Mouse (Mus musculus): Measurements from ENCODE around the gene Wee2.

Wee2 gene

DNA sequence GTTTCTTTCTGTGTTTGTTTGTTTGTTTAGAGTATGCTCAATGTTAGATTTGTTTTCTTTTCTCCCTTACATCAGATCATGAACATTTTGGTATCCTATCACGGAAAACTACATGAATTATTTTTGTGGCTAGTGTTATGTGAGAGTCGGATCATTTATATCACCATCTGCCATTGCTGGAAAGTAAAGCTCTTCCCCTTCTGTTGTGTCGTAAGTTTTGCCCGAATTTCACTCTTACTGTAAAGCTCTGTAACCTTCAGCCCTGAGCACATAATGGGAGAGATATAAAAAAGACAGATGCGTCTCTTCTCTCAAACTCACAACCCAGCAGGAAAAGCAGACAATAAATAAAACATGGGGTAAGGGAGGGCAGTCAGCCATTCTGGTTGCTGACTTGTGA lies at the start of gene Wee2:
Gene Wee2, plus strand, starts transcription at position 153 of the 400 bp plus-strand sequence.
- no peak for DNase-seq (ENCODE audit: low spot score in 2 of 2)

DNA sequence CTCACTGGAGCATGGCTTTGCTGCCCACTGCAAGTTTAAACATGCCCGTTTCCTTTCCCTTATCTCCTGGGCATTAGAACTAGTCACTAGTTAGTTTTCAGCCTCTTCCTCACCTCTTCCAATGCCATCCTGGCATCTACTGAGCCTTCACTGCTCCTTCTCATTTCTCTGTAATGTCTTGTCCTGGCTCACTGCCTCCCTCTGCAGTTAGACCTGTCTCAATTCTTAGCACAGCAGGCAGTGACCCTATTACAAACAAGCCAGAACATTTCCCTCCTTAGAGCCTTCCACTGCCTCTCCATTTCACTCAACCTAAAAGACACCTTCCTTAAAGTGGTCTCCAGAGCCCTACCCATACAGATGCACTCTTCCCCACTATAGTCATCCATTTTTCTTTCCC lies 47.9 kb upstream of the Wee2 start:
- no peak for DNase-seq (ENCODE audit: low spot score in 2 of 2)

DNA sequence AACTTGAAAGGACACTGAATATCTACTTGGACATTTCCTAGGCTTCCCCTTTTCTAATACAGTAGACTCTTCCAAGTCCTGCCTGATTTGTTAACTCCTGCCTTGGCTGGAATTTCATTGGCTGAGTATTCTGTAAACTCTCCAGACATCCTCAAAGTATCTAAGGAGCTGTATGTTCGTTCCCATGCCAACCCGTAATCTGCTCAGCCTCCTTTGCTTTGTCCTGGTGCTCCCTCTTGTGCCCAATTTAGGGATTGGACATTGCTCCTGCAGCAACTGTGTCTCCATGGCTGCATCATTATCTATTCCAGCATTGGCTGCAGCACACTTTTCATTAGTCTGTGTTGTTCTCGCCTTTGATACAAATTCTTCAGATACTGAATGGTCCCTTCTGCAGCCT lies 45.7 kb upstream of the Wee2 start:
- DNase-seq (ENCODE audit: low spot score in 2 of 2): no peak

DNA sequence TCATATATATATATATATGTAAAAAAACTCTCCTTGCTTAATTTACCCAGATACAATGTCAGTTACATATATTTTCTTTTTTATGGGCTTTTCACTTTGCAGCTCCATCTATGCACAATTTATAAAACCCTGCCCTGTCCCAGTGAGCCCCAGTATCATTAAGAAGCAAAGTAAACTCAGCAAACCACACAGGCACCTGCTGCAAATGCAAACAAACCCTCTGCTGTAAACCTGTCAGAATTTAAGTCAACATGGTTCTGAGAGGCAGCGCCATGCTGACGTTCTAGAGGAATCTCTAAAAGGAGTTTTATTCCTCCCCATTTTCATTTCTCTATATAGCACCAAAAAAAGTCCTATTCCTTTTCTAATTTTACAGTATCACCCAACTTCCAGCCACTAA lies 36.9 kb upstream of the Wee2 start:
- no peak for DNase-seq (ENCODE audit: low spot score in 2 of 2)

DNA sequence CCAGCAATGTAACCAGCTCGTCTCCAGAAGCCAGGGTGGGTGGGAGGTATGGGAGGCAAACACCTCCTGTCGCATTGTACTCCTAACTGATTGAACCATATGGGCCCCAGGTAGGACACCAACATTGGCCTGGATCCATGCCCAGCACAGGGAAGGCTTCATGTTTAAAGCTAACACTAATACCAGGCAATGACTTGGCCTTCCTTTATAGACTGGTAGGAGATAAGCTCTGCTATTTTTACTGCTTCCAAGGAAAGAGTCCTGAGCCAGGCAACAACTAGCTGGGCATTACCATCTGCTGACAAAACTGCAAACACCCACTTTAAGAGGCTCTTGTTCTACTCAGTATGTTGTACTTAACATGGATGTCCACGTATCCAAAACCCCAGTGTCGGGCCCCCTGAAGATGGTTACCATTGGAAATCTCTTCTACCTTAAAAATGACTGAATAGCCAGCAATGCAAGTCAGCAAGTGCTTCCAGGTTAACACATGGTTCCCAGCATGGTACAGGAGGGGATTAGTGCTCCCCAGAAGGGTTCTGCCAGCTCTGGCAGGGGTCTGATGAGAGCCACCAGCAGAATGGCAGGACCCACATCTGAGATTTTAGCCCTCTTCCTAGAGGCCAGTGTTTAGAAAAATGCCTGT lies 35.1 kb upstream of the Wee2 start:
- DNase-seq (ENCODE audit: low spot score in 2 of 2): no peak

DNA sequence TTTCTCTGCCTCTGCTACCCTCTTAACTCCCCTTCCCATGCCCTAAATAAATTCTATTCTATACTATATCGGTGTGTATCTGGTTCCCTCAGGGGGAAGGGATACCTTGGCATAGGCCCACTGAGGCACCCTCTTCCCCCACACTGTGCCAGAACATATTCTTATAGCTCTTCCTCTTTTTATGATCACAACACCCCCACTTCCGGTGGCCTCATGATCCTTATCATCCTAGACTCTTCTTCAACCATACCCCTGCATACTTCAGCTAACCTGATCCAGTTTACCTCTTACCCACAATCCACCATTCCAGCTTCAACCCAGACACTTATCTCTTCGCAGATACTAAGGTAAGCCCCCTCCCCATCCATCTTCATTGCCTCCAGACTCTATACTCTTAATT lies 27.8 kb upstream of the Wee2 start:
- no peak for DNase-seq (ENCODE audit: low spot score in 2 of 2)

DNA sequence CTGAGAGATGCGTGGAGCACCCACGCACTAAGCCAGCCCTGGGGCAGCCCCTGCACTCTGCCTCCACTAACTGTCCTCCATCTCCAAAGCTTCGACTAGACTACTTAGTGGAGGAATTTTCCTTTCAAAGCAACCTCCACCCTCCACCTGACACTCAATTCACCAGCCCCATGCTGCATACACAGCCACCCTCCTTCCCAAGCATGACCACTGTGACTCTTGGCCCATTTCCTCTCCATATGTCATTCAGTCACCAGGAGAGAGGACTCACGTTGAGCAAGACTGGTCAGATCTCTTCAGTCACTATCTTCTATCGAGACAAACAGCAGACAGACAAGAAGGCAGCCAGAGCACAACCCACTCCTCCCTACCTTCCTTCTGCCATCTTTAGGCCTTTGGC lies 25.8 kb upstream of the Wee2 start:
- DNase-seq (ENCODE audit: low spot score in 2 of 2): no peak

DNA sequence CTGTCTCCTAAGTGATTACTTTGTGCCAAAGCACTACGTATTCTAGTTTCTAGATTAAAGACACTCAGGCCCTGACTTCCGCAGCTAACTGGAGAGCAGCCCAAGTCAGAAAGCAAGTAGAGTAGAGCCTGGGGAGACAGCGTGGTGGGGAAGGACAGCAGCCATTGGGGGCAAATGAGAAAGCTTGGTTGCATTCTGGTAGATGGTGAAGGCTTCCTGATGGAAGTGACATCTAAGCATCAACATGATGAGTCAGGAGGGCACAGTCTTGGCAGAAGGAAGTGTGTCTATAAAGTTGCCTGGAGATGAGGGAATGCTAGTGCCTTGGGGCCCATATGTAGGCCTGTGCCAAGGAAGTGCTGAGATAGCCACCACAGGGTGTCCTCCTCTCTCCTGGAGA lies 25.3 kb upstream of the Wee2 start:
- DNase-seq (ENCODE audit: low spot score in 2 of 2): no peak

DNA sequence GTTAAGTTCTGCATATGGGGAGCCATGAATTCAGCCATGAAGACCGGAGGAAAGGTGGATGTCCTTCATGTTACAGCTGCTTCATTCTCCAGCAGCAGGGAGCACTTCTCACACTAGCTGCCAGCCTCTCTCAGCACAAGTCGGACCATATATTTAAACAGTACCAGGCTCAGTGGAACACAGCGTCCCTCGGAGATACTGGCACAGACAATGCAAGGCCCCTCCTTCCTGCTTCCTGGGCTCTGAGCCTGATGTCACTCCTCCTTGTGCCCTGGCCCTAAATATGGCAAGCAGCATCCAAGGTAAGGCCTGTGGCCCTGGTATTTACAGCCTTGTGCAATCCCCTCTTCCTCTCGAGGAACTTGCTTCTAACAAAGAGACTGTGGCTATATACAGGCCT lies 23.1 kb upstream of the Wee2 start:
- DNase-seq (ENCODE audit: low spot score in 2 of 2): no peak

DNA sequence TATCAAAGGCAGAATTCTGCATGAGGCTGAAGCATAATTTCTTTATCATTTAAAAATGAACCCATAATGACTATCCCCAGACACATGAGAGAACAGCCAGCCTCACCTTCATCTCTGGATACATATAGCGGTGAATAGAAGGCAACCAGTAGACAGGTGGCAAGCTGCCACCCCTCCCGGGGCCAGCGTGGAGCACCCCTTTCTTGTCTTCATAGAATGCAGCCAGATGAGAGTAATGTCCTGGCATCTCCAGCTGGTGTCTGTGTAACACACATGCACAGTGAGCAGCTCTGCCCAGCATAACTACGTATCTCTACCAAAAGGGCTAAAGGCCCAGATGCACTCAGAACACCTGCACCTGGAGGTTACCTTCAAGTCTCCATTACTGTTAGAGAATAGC lies 20.5 kb upstream of the Wee2 start:
- no peak for DNase-seq (ENCODE audit: low spot score in 2 of 2)

DNA sequence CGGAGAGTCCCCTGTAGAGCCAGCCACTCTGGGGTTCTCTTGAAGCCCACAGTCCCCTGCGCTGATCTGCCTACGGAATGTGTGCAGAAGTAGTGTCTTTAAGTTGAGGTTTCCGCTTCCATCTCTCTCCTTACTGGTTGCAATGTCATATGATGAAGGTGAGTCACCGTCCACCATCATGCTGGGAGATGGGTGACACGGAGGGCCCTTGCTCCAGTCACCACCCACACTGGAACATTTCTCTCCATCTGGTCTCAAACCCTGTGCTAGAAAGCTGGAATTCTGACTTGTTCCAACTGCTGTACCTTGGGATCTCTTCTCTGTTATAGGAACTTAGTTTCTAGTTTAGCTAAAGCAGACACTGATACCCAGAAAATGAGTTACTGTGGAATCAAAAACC lies 17.8 kb upstream of the Wee2 start:
- no peak for DNase-seq (ENCODE audit: low spot score in 2 of 2)

DNA sequence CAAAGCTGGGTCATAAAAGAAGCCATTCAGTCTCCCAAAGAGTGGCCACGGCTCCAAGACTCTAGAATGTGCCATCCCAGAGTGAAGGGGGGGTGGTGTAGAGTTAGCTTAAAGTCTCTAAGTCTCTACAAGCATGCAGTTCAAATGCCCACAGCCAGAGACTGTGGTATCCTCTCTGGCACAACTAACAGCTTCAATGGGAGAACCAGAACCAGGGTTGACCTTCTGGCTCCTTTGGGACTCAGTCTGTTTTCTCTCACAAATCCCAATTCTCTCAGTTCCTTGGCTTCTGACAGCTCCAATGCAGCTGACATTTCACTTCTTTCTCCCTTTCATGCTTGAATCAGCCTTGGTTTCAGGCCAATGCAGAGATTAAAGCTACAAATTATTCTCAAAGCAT lies 15.9 kb upstream of the Wee2 start:
- DNase-seq (ENCODE audit: low spot score in 2 of 2): no peak

DNA sequence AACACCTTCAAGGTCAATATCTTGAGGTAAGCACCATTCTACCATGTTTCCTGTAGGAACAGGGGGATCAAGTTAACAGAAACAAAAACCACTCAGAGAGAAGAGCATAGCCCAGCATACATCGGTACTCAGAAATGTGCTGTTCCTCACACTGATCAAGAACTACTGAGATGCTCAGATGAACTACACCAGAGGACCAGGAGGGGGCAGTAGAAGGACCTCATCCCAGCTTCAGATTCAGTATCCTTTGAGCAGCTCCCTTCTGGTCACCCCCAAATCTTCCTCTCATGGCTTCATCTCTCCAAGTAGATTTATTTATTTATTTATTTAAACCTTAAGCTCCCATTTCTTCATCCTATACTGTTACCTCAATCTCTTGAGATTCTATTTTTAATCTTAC lies 15.1 kb upstream of the Wee2 start:
- DNase-seq (ENCODE audit: low spot score in 2 of 2): peak; percentile 33 to 58

DNA sequence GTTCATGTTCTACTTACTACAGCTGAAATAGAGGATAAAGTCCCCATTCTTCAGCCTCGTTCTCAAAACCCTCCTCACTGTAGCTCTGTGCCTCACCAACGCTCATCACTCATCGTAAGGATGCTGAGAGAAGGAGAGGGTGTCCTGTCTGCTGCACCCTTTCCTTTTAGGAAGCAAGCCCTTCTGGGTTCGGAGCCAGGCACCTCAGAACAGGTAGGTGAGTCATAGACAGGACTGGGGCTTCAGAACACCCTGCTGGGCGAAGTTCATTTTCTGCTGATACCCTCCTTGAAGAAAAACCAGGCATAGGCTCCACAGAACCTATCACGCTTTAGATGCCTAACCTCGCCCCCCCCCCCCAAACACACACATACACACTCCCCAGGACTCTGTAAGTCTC lies 11.4 kb upstream of the Wee2 start:
- DNase-seq (ENCODE audit: low spot score in 2 of 2): no peak

DNA sequence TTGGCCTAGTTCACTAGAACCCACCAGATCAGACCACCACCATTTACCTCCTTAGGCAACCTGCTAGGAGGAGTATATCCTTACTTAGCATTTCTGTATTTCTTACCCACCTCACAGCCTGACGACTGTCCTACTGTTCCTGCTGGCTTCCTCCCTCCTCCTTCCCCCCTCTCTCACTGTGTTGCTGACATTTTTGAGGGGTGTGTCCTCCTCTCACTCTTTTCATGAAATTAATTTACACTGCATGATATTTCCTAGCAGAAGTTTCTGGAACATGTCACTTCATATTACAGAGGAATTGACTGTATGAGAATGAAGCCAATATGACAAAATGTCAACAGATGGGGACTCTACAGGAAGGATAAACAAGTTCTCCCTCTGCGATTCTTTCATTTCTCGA lies 10.2 kb upstream of the Wee2 start:
- DNase-seq (ENCODE audit: low spot score in 2 of 2): no peak

DNA sequence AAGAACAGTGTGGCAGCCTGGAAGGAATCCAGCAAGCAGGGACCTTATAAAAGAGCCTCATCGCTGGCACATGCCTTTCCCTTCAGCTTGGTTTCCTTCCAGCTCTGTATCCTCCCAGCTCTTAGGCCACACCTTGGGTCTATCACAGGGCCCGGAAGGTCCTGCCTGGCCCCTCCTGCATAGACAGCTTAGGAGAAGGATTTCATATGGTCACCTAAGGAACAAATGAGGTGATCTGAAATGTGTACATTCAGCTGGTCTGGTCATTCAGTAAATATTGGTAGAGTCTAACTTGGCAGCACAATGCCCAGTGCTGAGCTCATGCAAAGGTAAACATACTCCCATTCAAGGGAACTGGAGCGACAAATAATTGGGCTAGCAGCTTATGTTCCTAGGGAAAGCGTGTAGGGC lies 9.4 kb upstream of the Wee2 start:
- DNase-seq (ENCODE audit: low spot score in 2 of 2): no peak

DNA sequence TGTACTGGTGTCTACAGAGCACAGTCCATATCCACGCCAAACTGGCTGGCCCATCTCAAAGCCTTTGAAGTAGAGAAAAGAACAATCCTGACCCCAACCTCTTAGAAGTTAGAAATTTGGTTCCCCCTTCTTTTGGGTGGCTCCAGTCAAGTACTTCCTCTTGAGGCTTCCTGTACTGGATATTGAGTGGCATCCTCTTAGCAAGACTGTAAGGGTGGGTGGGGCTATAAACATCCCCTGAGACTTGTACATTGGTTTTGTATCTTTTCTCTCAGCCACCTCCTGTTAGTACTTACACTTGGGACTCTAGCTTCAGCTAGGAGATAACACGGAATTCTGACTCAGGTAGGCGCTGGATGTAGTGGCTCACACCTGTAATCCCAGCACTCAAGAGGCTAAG lies 8.6 kb upstream of the Wee2 start:
- DNase-seq (ENCODE audit: low spot score in 2 of 2): peak in 1 of 2 experiments; percentile 50

DNA sequence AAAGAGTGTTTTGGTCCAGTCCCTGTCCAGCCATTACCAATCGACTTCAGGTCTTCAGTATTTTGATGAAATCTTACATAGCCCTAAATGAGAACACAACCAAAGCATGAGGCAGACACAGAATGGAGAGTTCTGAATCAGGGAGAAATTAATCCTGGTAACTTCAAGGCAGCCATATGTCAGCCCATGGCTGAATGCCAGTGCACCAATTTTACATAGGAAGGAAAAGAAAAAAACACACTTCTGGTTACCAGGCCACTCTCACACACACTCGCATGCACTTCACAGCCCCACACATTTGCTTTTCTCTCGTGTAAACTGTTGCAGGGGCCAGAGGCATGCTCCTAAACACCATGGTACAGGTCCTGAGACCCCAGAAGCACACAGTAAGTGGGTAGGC lies 8.0 kb upstream of the Wee2 start:
- DNase-seq (ENCODE audit: low spot score in 2 of 2): no peak

DNA sequence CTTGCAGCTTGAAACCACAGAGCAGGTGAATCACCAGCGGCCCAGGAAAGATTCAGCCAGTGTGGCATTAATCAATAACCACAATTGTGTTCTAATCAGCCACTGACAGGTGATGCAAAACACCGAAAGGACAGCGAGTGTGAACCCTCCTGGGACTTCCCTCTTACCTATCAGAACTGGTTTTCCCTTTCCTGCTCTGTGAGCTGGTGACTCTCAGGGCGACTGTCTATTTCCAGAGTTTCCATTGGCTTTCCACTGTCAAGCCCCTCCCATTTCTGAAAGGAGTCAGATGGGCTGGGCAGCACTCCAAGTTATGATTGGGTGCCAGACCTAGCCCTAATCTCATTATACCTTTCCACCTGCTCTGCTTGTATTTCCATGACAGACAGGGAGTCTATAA lies 7.5 kb upstream of the Wee2 start:
- no peak for DNase-seq (ENCODE audit: low spot score in 2 of 2)

DNA sequence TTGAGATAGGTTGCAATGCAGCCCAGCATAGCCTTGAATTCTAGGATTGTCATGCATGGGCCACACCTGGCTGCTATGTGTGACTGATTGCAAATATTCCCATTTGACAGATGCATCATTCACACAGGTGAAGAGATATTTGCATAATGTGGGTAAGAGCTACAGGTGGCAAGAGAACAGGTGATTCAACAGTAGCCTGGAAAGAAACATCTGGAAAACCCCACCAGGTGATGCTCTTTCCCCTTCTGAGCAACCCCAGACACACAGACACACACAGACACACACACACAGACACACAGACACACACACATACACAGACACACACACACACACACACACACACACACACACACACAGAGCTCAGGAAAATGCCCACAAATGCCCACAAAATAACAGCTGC lies 7.1 kb upstream of the Wee2 start:
- no peak for DNase-seq (ENCODE audit: low spot score in 2 of 2)

DNA sequence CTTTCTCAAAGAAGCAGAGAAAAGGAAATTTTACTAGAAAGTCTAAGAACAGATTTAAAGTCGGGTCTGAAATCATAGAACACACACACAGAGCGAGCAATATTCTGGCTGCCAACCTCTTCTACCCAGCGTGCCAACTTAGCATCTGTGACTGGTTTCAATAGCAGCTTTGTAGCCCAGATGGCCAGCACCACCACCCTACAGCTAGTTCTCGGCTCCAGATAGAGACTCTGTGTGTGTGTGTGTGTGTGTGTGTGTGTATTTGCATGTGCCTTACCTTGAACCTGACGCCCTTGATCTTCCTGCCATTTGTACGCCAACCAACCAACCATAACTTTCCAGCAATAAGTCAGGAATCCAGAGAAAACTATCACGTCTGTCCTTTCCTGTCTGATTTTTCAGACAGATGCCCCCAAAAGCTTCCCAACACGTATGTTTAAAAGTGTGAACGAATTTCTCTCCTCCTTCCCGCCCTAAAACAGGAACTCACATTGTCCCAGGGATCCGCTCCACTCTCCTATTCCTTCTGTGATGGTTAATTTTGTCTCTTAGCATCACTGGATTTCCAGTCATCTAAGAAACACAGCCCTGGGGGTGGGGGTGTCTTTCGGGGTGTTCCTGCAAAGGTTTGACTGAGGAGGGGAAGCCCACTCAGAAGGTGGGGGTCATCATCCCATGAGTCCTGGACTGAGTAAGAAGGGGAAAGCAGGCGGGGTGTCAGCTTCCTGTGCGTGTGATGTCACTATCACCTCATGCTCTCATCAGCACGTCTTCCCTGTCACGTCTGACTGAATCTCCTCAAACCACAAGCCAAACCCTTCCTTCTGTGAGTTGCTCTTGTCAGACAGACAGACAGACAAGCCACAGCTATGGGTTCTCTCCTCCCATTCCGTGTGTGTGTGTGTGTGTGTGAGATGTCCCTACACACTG lies 6.3 kb upstream of the Wee2 start:
- DNase-seq (ENCODE audit: low spot score in 2 of 2): peak; percentile 19 to 67

DNA sequence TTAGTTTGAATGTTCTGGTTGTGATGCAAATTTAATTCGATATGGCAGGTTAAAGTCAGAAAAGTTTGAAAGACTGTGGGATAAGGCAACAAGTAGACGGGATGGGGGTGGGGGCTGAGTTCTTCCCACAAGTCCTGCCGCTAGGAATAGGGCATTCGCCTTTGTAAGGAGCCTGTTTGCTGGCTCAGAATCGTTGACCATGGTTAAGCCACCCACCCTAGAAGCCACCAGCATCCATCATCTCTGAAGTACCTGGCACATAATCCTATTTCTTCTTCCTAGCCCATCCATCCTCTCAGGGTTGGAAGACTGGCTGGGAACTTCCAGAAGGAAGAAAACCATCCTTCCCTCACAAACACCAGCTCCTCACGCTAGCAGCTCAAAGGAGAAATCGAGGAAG lies 4.2 kb upstream of the Wee2 start:
- no peak for DNase-seq (ENCODE audit: low spot score in 2 of 2)
